Mouse (Mus musculus): ENCODE measurements around the gene Eif2a.
"Not testable (repeated sequence)": the region's sequence is repeated elsewhere in the genome, so short reads cannot be mapped to it uniquely, and the experiment has no call there.

Eif2a gene

GRCm38 (mm10) chr3:58521361-58521760 is 4.3 kb upstream of the Eif2a start:
- no peak for DNase-seq (ENCODE audit: low spot score in 2 of 2)

GRCm38 (mm10) chr3:58523386-58523785 is 2.2 kb upstream of the Eif2a start:
- DNase-seq (ENCODE audit: low spot score in 2 of 2) = no peak

GRCm38 (mm10) chr3:58524246-58524645 is 1.4 kb upstream of the Eif2a start:
- no peak for DNase-seq (ENCODE audit: low spot score in 2 of 2)

GRCm38 (mm10) chr3:58525166-58525565 is 455 bp upstream of the Eif2a start:
- peak in 1 of 2 experiments; percentile 11 for DNase-seq (ENCODE audit: low spot score in 2 of 2)

- no peak for DNase-seq (ENCODE audit: low spot score in 2 of 2)
These were observed 752 bp downstream of the Eif2a start for GRCm38 (mm10) chr3:58526408-58526737.

GRCm38 (mm10) chr3:58536573-58536972 is 11.0 kb downstream of the Eif2a start:
- DNase-seq (ENCODE audit: low spot score in 2 of 2) = no peak

- no peak for DNase-seq (ENCODE audit: low spot score in 2 of 2)
These were observed 26.6 kb downstream of the Eif2a start for GRCm38 (mm10) chr3:58552001-58552811.

GRCm38 (mm10) chr3:58556649-58557048 is 31.0 kb downstream of the Eif2a start:
- DNase-seq (ENCODE audit: low spot score in 2 of 2) = no peak

- no peak for DNase-seq (ENCODE audit: low spot score in 2 of 2)
These were observed 34.3 kb downstream of the Eif2a start for GRCm38 (mm10) chr3:58559887-58560286.

- no peak for DNase-seq (ENCODE audit: low spot score in 2 of 2)
These were observed 35.8 kb downstream of the Eif2a start for GRCm38 (mm10) chr3:58561437-58561836.

GRCm38 (mm10) chr3:58570821-58571220 is 45.2 kb downstream of the Eif2a start:
- DNase-seq (ENCODE audit: low spot score in 2 of 2) = no peak

- peak; percentile 91 to 92 for DNase-seq (ENCODE audit: low spot score in 2 of 2)
These were observed 50.8 kb downstream of the Eif2a start, which contains the start of gene Selenot for GRCm38 (mm10) chr3:58576137-58577066. Gene Selenot, plus strand, starts transcription at chr3:58576636.

- DNase-seq (ENCODE audit: low spot score in 2 of 2) = peak; percentile 8 to 26
These were observed 51.5 kb downstream of the Eif2a start for GRCm38 (mm10) chr3:58577067-58577503.

- no peak for DNase-seq (ENCODE audit: low spot score in 2 of 2)
These were observed 52.0 kb downstream of the Eif2a start for GRCm38 (mm10) chr3:58577506-58578050.

- DNase-seq (ENCODE audit: low spot score in 2 of 2) = no peak
These were observed 55.9 kb downstream of the Eif2a start for GRCm38 (mm10) chr3:58581530-58581929.

- no peak for DNase-seq (ENCODE audit: low spot score in 2 of 2)
These were observed 56.7 kb downstream of the Eif2a start for GRCm38 (mm10) chr3:58582297-58582696.

- DNase-seq (ENCODE audit: low spot score in 2 of 2) = no peak
These were observed 57.3 kb downstream of the Eif2a start for GRCm38 (mm10) chr3:58582788-58583426.

- not testable (repeated sequence) for DNase-seq (ENCODE audit: low spot score in 2 of 2)
These were observed 64.9 kb downstream of the Eif2a start for GRCm38 (mm10) chr3:58590544-58590943.

GRCm38 (mm10) chr3:58592666-58593065 is 67.0 kb downstream of the Eif2a start:
- not testable (repeated sequence) for DNase-seq (ENCODE audit: low spot score in 2 of 2)

- DNase-seq (ENCODE audit: low spot score in 2 of 2) = no peak
These were observed 68.0 kb downstream of the Eif2a start for GRCm38 (mm10) chr3:58593623-58594022.
